Mouse (Mus musculus) cerebellum, adult (tissue): ENCODE results near the gene Apopt1.
"Not testable (repeated sequence)": the region's sequence is repeated elsewhere in the genome, so short reads cannot be mapped to it uniquely, and the experiment has no call there.

Source experiments
- ATAC-seq: cut with Nextera tagmentation; 2 replicates; pipeline ENCODE4 v1.9.2; 2017; ENCODE audit warnings: mild to moderate bottlenecking, moderate library complexity, mixed read lengths; ENCODE audit not compliant: insufficient number of reproducible peaks, low FRiP score, low TSS enrichment

Gene Apopt1

GRCm38 (mm10) chr12:111703301-111703700 is 9.8 kb upstream of the Apopt1 start:
- ATAC-seq = no peak

GRCm38 (mm10) chr12:111704609-111705008 is 8.5 kb upstream of the Apopt1 start:
- no peak for ATAC-seq

DNA sequence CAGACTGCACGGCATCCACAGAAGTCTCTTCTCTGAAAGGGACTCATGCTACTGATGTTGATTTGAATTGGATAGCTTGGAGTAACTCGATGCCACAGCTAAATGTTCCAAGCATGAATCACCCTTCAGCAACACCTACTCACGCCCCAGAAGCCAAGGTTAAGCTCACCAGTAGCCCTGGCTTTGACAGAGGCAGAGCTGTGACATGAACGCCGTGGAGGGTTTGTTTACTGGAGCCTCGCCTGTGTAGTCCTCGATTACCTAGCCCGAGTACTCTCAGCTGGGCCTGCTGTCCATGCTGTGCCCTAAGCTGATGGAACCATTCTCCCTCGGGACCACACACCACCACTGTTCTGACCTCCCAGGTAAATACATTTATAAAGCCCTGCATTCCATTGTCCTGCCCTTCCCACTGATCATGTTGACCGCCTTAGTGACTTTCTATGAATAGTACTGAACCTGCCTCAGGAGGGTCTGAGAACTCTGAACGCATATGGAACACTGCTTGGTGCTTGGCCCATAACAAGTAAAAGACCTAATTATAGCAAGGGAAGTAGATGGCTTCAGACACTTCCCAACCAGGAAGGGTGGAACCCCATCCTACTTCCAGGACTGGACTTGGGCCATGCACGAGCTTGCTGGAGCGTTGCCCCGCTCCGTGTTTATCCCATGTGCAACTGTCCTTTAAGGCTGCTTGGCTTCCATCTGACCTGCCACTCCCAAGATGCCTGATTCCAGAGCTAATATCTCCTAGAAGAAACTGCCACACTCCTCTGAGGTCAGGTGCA is 7.7 kb upstream of the Apopt1 start:
- no peak for ATAC-seq

DNA sequence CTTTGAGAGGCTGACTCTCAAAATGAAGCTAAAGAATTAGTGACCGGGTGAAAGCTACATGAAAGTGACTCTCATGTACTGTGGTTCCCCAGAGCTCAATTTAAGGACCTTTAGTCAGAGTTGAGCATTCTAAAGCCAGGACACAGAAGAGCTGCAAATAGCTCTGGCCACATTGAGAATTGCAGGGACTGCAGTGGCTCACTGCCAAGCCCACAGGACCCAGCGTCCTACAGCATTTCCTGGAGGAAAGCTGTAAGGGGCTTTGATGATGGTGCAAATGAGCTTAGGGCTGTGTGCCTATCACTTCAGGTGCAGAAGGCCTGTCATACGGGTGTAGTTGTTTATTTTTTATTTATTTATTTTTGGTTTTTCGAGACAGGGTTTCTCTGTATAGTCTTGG is 4.9 kb upstream of the Apopt1 start:
- no peak for ATAC-seq

DNA sequence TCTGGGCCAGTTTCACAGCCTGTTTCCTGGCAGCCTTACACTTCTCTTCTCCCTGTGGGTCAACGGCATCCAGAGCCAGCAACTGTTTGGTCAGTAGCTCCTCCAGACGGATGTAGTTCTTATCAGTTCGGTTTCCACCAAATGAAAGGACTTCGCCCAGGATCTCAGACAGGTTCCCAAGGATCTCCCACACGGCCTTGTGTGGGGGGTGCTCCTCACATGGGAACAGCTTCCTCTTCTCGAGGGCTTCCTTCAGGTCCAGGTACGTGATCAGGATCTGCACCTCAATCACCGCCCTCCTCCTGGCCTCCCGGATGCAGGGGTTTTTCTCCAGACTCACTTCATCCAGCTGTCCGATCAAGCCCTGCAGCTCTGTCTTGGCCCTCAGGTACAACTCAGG is 3.0 kb upstream of the Apopt1 start:
- no peak for ATAC-seq

DNA sequence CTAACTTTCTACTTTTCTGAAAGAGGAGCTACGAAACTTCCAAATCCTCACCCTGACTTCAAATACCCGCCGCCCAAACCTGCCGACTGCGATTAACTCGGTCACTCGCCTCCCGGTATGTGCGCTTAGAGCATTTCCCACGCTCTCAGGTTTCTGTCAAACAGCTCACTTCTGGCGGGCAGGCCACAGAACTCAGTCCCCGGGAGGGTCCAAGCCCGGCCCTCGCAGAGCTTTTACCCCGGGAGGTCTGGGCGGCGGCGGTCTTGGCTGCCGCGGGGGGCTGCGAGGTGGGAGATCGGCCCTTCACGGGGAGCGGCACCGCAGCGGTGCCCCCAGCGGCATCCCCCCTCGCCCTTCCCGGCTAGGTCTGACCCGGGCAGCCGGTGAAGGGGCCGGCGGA is 585 bp upstream of the Apopt1 start:
- ATAC-seq = peak; percentile 33; the same call in 1 of the 2 replicates

DNA sequence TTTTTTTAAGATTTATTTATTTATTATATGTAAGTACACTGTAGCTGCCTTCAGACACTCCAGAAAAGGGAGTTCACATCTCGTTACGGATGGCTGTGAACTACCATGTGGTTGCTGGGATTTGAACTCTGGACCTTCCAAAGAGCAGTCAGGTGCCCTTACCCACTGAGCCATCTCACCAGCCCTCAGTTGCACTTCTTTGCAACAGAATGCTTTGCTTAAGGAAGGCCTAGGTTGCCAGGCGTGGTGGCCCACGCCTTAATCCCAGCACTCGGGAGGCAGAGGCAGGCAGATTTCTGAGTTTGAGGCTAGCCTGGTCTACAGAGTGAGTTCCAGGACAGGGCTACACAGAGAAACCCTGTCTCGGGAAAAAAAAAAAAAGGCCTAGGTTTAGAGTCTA is 819 bp downstream of the Apopt1 start:
- ATAC-seq = not testable (repeated sequence)

DNA sequence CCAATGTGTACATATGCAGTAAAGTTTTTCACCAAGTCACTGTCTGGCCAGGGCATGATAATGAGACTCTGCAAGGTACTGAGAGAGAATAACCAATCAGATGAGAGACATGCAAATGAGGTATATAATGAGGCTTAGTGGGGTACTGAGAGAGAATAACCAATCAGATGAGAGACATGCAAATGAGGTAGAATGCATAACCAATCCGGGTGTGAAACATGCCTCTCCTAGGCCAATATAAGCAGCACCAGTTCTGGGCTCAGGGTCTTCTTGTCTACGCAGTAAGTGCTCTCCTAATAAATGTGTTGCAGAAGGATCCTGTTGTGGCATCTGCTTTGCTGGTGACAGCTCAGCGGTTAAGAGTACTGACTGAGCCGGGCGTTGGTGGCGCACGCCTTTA is 3.4 kb downstream of the Apopt1 start:
- ATAC-seq = no peak

DNA sequence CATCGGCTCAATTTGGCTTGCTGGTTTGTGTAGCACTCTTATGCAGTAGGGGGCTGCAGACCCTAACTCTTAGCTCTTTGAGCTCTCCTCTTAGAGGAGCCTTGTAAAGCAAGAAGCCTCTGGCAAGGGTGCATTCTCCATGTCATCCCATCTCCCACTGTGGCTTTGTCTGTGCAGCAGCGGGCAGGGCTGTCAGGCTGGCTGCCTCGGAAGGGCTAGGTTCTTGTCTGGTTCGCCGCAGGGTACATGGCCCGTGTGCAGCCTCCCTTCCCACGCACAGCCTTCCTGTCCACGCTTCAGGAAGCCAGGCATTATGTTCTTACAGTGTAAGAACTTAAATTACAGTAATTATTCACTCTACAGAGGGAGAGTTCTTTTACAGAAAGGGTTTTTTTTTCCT is 5.6 kb downstream of the Apopt1 start:
- peak; percentile 79; the same call in 1 of the 2 replicates for ATAC-seq

DNA sequence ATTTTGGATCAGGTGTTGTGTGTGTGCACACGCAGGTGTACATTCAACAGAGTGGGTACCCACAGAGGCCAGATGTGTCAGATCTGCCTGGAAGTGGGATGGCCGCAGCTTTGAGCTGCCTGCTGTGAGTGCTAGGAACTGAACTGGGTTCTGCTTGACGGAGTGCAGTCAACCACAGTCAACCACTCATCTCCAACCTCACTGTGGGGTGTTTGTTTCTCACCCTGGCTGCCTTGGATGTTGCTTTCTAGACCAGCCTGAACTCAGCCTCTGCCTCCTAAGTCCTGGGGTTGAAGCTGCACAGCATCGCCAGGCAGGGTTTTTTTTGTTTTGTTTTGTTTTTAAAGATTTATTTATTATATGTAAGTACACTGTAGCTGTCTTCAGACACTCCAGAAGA is 7.2 kb downstream of the Apopt1 start:
- ATAC-seq = no peak

DNA sequence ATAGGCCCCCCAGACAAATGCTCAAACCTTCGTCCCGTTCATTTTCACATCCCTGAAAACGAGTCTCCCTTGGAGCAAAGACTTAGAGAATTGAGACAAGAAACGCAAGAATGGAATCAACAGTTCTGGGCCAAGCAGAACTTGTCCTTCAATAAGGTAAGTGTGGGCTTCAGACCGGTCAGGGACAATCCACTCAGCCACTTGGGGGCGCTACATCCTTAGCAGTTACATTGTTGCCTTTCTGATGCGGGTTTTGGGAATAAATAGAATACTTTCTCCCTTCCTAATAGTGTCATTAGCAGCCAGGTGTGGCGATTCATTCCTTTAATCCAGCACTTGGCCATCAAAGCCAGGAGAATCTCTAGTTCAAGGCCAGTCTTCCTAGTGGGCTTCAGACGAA is 9.6 kb downstream of the Apopt1 start:
- no peak for ATAC-seq

GRCm38 (mm10) chr12:111724638-111725337 is 11.7 kb downstream of the Apopt1 start:
- peak; percentile 94 for ATAC-seq

GRCm38 (mm10) chr12:111725338-111726121 is 12.5 kb downstream of the Apopt1 start:
- no peak for ATAC-seq

- no peak for ATAC-seq
These were observed 13.0 kb downstream of the Apopt1 start for GRCm38 (mm10) chr12:111726122-111726463.

GRCm38 (mm10) chr12:111727956-111728355 is 14.9 kb downstream of the Apopt1 start:
- ATAC-seq = no peak

DNA sequence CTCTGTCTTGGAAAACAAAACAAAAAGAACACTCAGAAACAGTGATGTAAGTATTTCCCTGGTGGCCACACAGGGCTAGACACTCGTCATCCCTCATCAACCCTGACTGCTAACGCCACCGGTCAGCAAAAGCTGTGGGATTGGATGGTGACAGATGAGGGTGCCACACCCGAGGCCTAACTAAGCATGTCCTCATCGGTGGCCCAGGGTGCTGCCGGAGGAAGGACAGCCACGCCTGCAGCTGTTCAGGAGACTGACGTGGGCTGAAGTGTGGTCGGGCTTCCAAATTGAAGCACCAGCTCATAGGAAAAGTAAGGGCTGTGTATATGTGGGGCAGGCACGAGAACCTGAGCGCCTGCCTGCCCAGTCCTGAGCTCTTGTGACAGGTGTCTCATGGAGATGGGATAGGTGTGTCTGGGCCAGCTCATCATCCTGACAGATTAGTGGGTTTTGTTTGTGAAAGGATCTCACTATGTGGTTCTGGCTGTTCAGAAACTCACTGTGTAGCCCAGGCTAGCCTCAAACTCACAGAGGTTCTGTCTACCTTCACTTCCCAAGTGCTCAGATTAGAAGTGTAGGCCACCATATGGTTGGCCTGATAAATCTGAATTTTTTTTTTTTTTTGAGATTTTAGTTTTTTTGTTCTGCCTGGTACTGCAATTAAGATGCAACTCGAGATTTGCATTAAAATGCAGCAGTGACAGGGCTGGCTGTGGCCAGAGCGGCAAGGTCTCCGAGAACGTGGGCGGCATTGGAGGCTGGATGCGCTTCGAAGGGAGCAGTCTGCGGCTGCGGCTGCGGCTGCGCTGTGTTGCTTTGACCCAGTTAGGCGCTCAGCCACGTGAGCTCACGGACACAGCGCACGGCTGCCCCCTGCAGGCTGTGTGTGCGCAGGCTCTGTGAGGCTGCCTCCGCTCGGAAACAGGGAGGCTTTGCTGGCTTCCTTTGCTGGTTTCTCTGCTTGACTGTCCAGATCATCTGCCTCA is 19.1 kb downstream of the Apopt1 start:
- ATAC-seq = peak; percentile 89

- no peak for ATAC-seq
These were observed 19.9 kb downstream of the Apopt1 start for GRCm38 (mm10) chr12:111732921-111733320.

- no peak for ATAC-seq
These were observed 21.9 kb downstream of the Apopt1 start for GRCm38 (mm10) chr12:111734912-111735311.

- ATAC-seq = not testable (repeated sequence)
These were observed 23.6 kb downstream of the Apopt1 start for GRCm38 (mm10) chr12:111736676-111737075.

- no peak for ATAC-seq
These were observed 24.3 kb downstream of the Apopt1 start for GRCm38 (mm10) chr12:111737370-111737769.
